Mouse (Mus musculus) embryonic fibroblast, embryonic 13.5 days (primary cell): ENCODE results near the gene Lbp.

Experiments used
- CTCF ChIP-seq: IDR thresholded peaks from 2 replicates; pipeline ENCODE4 v1.5.1; 2011; ENCODE audit warnings: mild to moderate bottlenecking, control low read depth, low read length, moderate library complexity, borderline replicate concordance; ENCODE audit not compliant: insufficient read depth
- POLR2A ChIP-seq: IDR thresholded peaks from 2 replicates; pipeline ENCODE4 v1.6.1; 2011; ENCODE audit warnings: low read depth, mild to moderate bottlenecking, control low read depth, low read length, moderate library complexity

DNA sequence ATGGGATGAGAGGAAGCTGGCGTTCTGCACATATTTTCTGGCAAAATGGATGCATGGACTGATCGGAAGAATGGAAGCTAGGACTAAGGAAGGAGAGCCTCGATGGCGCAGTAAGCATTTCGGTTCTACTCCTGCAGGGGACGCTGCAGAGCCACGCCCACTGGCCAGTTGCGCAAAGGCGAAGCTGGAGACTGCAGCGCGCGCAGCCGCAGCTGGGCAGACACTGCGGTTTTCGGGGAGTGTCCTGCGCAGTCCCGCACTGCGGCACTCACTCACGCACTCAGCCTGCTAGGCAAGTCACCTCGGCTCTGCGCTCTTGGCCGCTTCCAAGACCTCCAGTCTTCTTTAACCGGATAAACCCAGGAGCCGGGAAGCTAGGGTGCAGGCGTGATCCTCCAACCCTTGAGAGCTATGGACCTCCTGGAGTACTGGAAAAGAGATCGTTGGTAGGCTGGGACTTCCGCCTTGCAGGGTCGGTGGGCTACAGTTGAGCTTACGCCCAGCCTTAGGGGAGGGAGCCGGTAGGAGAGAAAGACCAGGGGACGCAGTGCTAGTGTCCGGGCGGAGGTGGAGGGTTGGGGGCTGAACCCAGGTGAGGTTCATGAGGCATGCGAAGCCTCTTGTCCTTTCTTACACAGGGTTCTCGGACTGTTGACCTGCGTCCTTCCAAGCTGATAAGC is 69.3 kb downstream of the Lbp start, which contains the start of gene Snhg11:
- peak; percentile 19; the same call in 1 of the 2 replicates for TF ChIP-seq CTCF
- TF ChIP-seq POLR2A: no peak
